Mouse (Mus musculus) liver, adult 2 months (tissue): Measurements from ENCODE around the gene Amotl2. TPM values are rescaled to one million over a fixed set of nuclear protein-coding genes. Genes with fewer than 3 reads are reported as not detected.
"Not testable (repeated sequence)": the region's sequence is repeated elsewhere in the genome, so short reads cannot be mapped to it uniquely, and the experiment has no call there.

Experiments used
- DNase-seq: peaks from one replicate; pipeline ENCODE4 v3.0.0-alpha.2; 2011; ENCODE audit warnings: low read depth, low spot score; ENCODE audit errors: extremely low read depth
- H3K27ac ChIP-seq: fragments of 200-500 bp; replicated peaks from 2 replicates; pipeline ENCODE4 v1.5.1; 2012; ENCODE audit warnings: low read depth, mild to moderate bottlenecking, control low read depth, inconsistent platforms, low read length; ENCODE audit not compliant: insufficient read depth
- H3K27me3 ChIP-seq: fragments of 200-500 bp; 2 replicates; pipeline ENCODE4 v1.6.1; 2012; ENCODE audit warnings: mild to moderate bottlenecking, moderate library complexity, low read length, inconsistent platforms; ENCODE audit not compliant: control insufficient read depth, insufficient read depth
- H3K36me3 ChIP-seq: fragments of 200-500 bp; 2 replicates; pipeline ENCODE4 v1.6.1; 2012; ENCODE audit warnings: low read length, inconsistent platforms; ENCODE audit not compliant: control insufficient read depth, insufficient read depth
- H3K4me1 ChIP-seq: fragments of 200-500 bp; 2 replicates; pipeline ENCODE4 v1.6.1; 2011; ENCODE audit warnings: low read length; ENCODE audit not compliant: control insufficient read depth, insufficient read depth
- H3K4me3 ChIP-seq: fragments of 200-500 bp; 2 replicates; pipeline ENCODE4 v1.5.1; 2011; ENCODE audit warnings: low read depth, mild to moderate bottlenecking, control low read depth, low read length, moderate library complexity; ENCODE audit not compliant: insufficient read depth
- H3K79me2 ChIP-seq: fragments of 200-500 bp; 2 replicates; pipeline ENCODE4 v1.6.1; 2012; ENCODE audit warnings: inconsistent platforms, mild to moderate bottlenecking, low read length, moderate library complexity; ENCODE audit not compliant: control insufficient read depth, insufficient read depth
- H3K9ac ChIP-seq: fragments of 200-500 bp; 2 replicates; pipeline ENCODE4 v1.6.1; 2012; ENCODE audit warnings: low read depth, mild to moderate bottlenecking, control low read depth, inconsistent platforms, low read length
- CTCF ChIP-seq: fragments of 200-500 bp; IDR thresholded peaks from 2 replicates; pipeline ENCODE4 v1.5.1; 2011; ENCODE audit warnings: low read depth, low read length, control low read depth
- POLR2A ChIP-seq: fragments of 200-500 bp; IDR thresholded peaks from 2 replicates; pipeline ENCODE4 v1.6.1; 2011; ENCODE audit warnings: low read length, control low read depth; ENCODE audit not compliant: insufficient read depth; ENCODE audit errors: extremely low read depth
- WGBS: fragments of 180-500 bp; shearing (Covaris S2); methylation state at CpG from one replicate; pipeline ENCODE4 v1.1.7; 2018; 5-methylcytosine and 5-hydroxymethylcytosine counted together
- polyA plus RNA-seq: library from polyadenylated mRNA; depleted of rRNA; stranded (reverse); fragments of >200 nt; gene quantifications from 2 replicates; pipeline ENCODE4 v1.2.3, GENCODE M21; 2012
- total RNA-seq: library from RNA; depleted of rRNA; stranded (reverse); fragments of >200 nt; gene quantifications from 2 replicates; pipeline ENCODE4 v1.2.3, GENCODE M21; 2014

The Amotl2 gene
- total and polyA plus RNA-seq, 2 experiments, result 9.2 to 19.9 TPM

- Histone ChIP-seq H3K27ac (no peak overlapping the region), H3K79me2 (no peaks in the 10 kb centered on the region), H3K27me3 (no peaks in the 10 kb centered on the region), H3K4me1 (no peaks in the 10 kb centered on the region; the same call in 1 of the 2 replicates), H3K4me3 (no peak overlapping the region), H3K9ac (no peak overlapping the region), H3K36me3 (no peaks in the 10 kb centered on the region)
- 87% methylated on average over 3 of the region's 3 CpGs for WGBS
- no peak for DNase-seq
- TF ChIP-seq CTCF (no peak), POLR2A (no peak)
Observed at GRCm38 (mm10) chr9:102762836-102763235, 46.4 kb downstream of the Amotl2 start.

GRCm38 (mm10) chr9:102763520-102763919 is 47.0 kb downstream of the Amotl2 start:
- DNase-seq, result no peak
- no peak overlapping the region for H3K27ac ChIP-seq
- TF ChIP-seq POLR2A (no peak), CTCF (no peak)
- H3K36me3 ChIP-seq, result no peaks in the 10 kb centered on the region
- no peak overlapping the region for H3K4me3 ChIP-seq
- H3K4me1 ChIP-seq, result no peaks in the 10 kb centered on the region; the same call in 1 of the 2 replicates
- 85% methylated on average over 8 of the region's 8 CpGs for WGBS
- H3K79me2 ChIP-seq, result no peaks in the 10 kb centered on the region
- H3K9ac ChIP-seq, result no peak overlapping the region
- no peaks in the 10 kb centered on the region for H3K27me3 ChIP-seq

- DNase-seq, result not testable (repeated sequence)
Observed at GRCm38 (mm10) chr9:102764540-102764939, 48.1 kb downstream of the Amotl2 start.

GRCm38 (mm10) chr9:102766741-102767140 is 50.3 kb downstream of the Amotl2 start:
- H3K4me3 ChIP-seq, result no peak overlapping the region
- DNase-seq, result no peak
- 96% methylated on average over 3 of the region's 3 CpGs for WGBS
- no peaks in the 10 kb centered on the region for H3K27me3 ChIP-seq
- no peaks in the 10 kb centered on the region for H3K79me2 ChIP-seq
- H3K36me3 ChIP-seq, result no peaks in the 10 kb centered on the region
- TF ChIP-seq CTCF (no peak), POLR2A (no peak)
- peaks cover 5% of the 10 kb centered on the region; the same call in 1 of the 2 replicates for H3K4me1 ChIP-seq
- H3K27ac ChIP-seq, result no peak overlapping the region
- no peak overlapping the region for H3K9ac ChIP-seq

More at GRCm38 (mm10) chr9:102764540-102764939, 48.1 kb downstream of the Amotl2 start:
- H3K4me3 ChIP-seq, H3K9ac ChIP-seq, H3K36me3 ChIP-seq, H3K27ac ChIP-seq, H3K79me2 ChIP-seq, H3K4me1 ChIP-seq, H3K27me3 ChIP-seq: not testable (repeated sequence)
- 82% methylated on average over 2 of the region's 2 CpGs for WGBS

DNA sequence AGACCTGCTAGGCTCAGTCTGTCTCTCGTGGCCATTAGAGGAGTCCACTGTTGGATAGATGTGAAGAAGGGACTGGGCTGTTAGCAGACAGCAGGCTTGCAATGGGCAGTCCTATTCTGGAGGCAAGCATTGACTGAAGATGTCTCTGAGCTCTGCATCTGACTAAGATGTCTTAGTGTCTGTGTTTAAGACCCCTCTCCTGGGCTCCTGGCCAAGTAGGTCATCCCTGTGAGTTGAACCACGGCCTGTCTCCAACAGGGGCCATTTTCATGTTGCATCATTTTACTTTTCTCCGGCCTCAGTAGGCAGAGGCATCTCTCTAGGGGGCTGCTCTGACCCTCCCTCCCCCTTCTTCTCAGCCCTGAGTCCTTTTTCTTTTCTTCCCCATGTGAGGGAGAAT is 52.8 kb downstream of the Amotl2 start:
- Histone ChIP-seq H3K36me3 (no peaks in the 10 kb centered on the region), H3K79me2 (no peaks in the 10 kb centered on the region), H3K27me3 (no peaks in the 10 kb centered on the region), H3K4me1 (peaks cover 5% of the 10 kb centered on the region; the same call in 1 of the 2 replicates), H3K9ac (no peak overlapping the region), H3K4me3 (no peak overlapping the region), H3K27ac (no peak overlapping the region)
- 76% methylated on average over 3 of the region's 3 CpGs for WGBS
- DNase-seq, result no peak
- no peak for TF ChIP-seq POLR2A
- TF ChIP-seq CTCF, result no peak

GRCm38 (mm10) chr9:102770190-102770589 is 53.7 kb downstream of the Amotl2 start:
- H3K27me3 ChIP-seq, result no peaks in the 10 kb centered on the region
- H3K36me3 ChIP-seq, result no peaks in the 10 kb centered on the region
- WGBS, result 35% methylated on average over 16 of the region's 16 CpGs
- H3K79me2 ChIP-seq, result no peaks in the 10 kb centered on the region
- H3K4me3 ChIP-seq, result no peak overlapping the region
- peak; percentile 92 for DNase-seq
- H3K4me1 ChIP-seq, result peaks cover 5% of the 10 kb centered on the region; the same call in 1 of the 2 replicates
- no peak overlapping the region for H3K9ac ChIP-seq
- no peak overlapping the region for H3K27ac ChIP-seq
- no peak for TF ChIP-seq CTCF
- TF ChIP-seq POLR2A, result no peak
